Mouse (Mus musculus): ENCODE results near the gene Itih4. TPM values are rescaled to one million over a fixed set of nuclear protein-coding genes. Genes with fewer than 3 reads are reported as not detected.
A peak's percentile ranks its signal among the peaks of the same experiment; 100 is the strongest.

The Itih4 gene
- polyA plus RNA-seq, 1 experiment: not detected

GRCm38 (mm10) chr14:30870206-30871147 is 15.8 kb upstream of the Itih4 start:
- 83% methylated on average over 25 of the region's 25 CpGs for WGBS

GRCm38 (mm10) chr14:30874095-30874700 is 12.1 kb upstream of the Itih4 start:
- peaks cover 9% of the 10 kb centered on the region; the same call in 1 of the 2 replicates for H3K36me3 ChIP-seq (ENCODE audit: control insufficient read depth, insufficient read depth, low read length)
- TF ChIP-seq CTCF (IDR thresholded peaks at IDR 0.05; ENCODE audit: extremely low read depth, insufficient read length, insufficient replicate concordance, low read depth, low read length) (no peak), POLR2A (IDR thresholded peaks at IDR 0.05; ENCODE audit: low read depth, low read length) (no peak)
- H3K4me1 ChIP-seq (ENCODE audit: control insufficient read depth, insufficient read depth, insufficient read length, low read length): peaks cover 5% of the 10 kb centered on the region
- H3K4me3 ChIP-seq (ENCODE audit: low read depth, low read length): no peak overlapping the region
- WGBS: 85% methylated on average over 18 of the region's 18 CpGs
- no peaks in the 10 kb centered on the region for H3K27me3 ChIP-seq (ENCODE audit: control insufficient read depth, insufficient read depth, low read length)
- H3K27ac ChIP-seq (ENCODE audit: insufficient read depth, low read depth, low read length): no peak overlapping the region

More at GRCm38 (mm10) chr14:30870206-30871147, 15.8 kb upstream of the Itih4 start:
- Histone ChIP-seq H3K4me1 (ENCODE audit: control insufficient read depth, insufficient read depth, insufficient read length, low read length) (no peaks in the 10 kb centered on the region; the same call in none of the 2 replicates), H3K36me3 (ENCODE audit: control insufficient read depth, insufficient read depth, low read length) (peaks cover 9% of the 10 kb centered on the region), H3K27me3 (ENCODE audit: control insufficient read depth, insufficient read depth, low read length) (no peaks in the 10 kb centered on the region), H3K27ac (ENCODE audit: insufficient read depth, low read depth, low read length) (peak overlapping the region; percentile 75), H3K4me3 (ENCODE audit: low read depth, low read length) (no peak overlapping the region)
- no peak for TF ChIP-seq CTCF (IDR thresholded peaks at IDR 0.05; ENCODE audit: extremely low read depth, insufficient read length, insufficient replicate concordance, low read depth, low read length)
- TF ChIP-seq POLR2A (IDR thresholded peaks at IDR 0.05; ENCODE audit: low read depth, low read length): no peak

- H3K4me3 ChIP-seq (ENCODE audit: low read depth, low read length): no peak overlapping the region
- H3K36me3 ChIP-seq (ENCODE audit: control insufficient read depth, insufficient read depth, low read length): peaks cover 9% of the 10 kb centered on the region; the same call in 1 of the 2 replicates
- WGBS: 35% methylated on average over 12 of the region's 12 CpGs
- H3K27me3 ChIP-seq (ENCODE audit: control insufficient read depth, insufficient read depth, low read length): no peaks in the 10 kb centered on the region
- H3K27ac ChIP-seq (ENCODE audit: insufficient read depth, low read depth, low read length): no peak overlapping the region
- TF ChIP-seq CTCF (IDR thresholded peaks at IDR 0.05; ENCODE audit: extremely low read depth, insufficient read length, insufficient replicate concordance, low read depth, low read length): no peak
- TF ChIP-seq POLR2A (IDR thresholded peaks at IDR 0.05; ENCODE audit: low read depth, low read length): 0 out of 2 replicates have a peak, but pooled peaks have one; percentile 19
- peaks cover 5% of the 10 kb centered on the region for H3K4me1 ChIP-seq (ENCODE audit: control insufficient read depth, insufficient read depth, insufficient read length, low read length)
Measured at GRCm38 (mm10) chr14:30875130-30875865, 11.0 kb upstream of the Itih4 start.

- Histone ChIP-seq H3K36me3 (ENCODE audit: control insufficient read depth, insufficient read depth, low read length) (peaks cover 9% of the 10 kb centered on the region; the same call in 1 of the 2 replicates), H3K27ac (ENCODE audit: insufficient read depth, low read depth, low read length) (no peak overlapping the region), H3K4me3 (ENCODE audit: low read depth, low read length) (no peak overlapping the region), H3K4me1 (ENCODE audit: control insufficient read depth, insufficient read depth, insufficient read length, low read length) (peaks cover 5% of the 10 kb centered on the region; the same call in 1 of the 2 replicates), H3K27me3 (ENCODE audit: control insufficient read depth, insufficient read depth, low read length) (no peaks in the 10 kb centered on the region)
- TF ChIP-seq POLR2A (IDR thresholded peaks at IDR 0.05; ENCODE audit: low read depth, low read length): no peak
- TF ChIP-seq CTCF (IDR thresholded peaks at IDR 0.05; ENCODE audit: extremely low read depth, insufficient read length, insufficient replicate concordance, low read depth, low read length): no peak
- 86% methylated on average over 9 of the region's 9 CpGs for WGBS
Measured at GRCm38 (mm10) chr14:30875955-30876354, 10.3 kb upstream of the Itih4 start.

GRCm38 (mm10) chr14:30876451-30876850 is 9.8 kb upstream of the Itih4 start:
- H3K4me1 ChIP-seq (ENCODE audit: control insufficient read depth, insufficient read depth, insufficient read length, low read length): peaks cover 5% of the 10 kb centered on the region; the same call in 1 of the 2 replicates
- TF ChIP-seq CTCF (IDR thresholded peaks at IDR 0.05; ENCODE audit: extremely low read depth, insufficient read length, insufficient replicate concordance, low read depth, low read length): no peak
- no peak for TF ChIP-seq POLR2A (IDR thresholded peaks at IDR 0.05; ENCODE audit: low read depth, low read length)
- 87% methylated on average over 10 of the region's 10 CpGs for WGBS

GRCm38 (mm10) chr14:30877827-30878226 is 8.4 kb upstream of the Itih4 start:
- Histone ChIP-seq H3K4me1 (ENCODE audit: control insufficient read depth, insufficient read depth, insufficient read length, low read length) (peaks cover 5% of the 10 kb centered on the region; the same call in 1 of the 2 replicates), H3K4me3 (ENCODE audit: low read depth, low read length) (no peak overlapping the region), H3K27me3 (ENCODE audit: control insufficient read depth, insufficient read depth, low read length) (no peaks in the 10 kb centered on the region), H3K27ac (ENCODE audit: insufficient read depth, low read depth, low read length) (no peak overlapping the region), H3K36me3 (ENCODE audit: control insufficient read depth, insufficient read depth, low read length) (peaks cover 9% of the 10 kb centered on the region; the same call in 1 of the 2 replicates)
- 90% methylated on average over 3 of the region's 3 CpGs for WGBS
- TF ChIP-seq POLR2A (IDR thresholded peaks at IDR 0.05; ENCODE audit: low read depth, low read length): no peak
- no peak for TF ChIP-seq CTCF (IDR thresholded peaks at IDR 0.05; ENCODE audit: extremely low read depth, insufficient read length, insufficient replicate concordance, low read depth, low read length)

More at GRCm38 (mm10) chr14:30876451-30876850, 9.8 kb upstream of the Itih4 start:
- Histone ChIP-seq H3K36me3 (ENCODE audit: control insufficient read depth, insufficient read depth, low read length) (peaks cover 9% of the 10 kb centered on the region; the same call in 1 of the 2 replicates), H3K4me3 (ENCODE audit: low read depth, low read length) (no peak overlapping the region), H3K27ac (ENCODE audit: insufficient read depth, low read depth, low read length) (no peak overlapping the region), H3K27me3 (ENCODE audit: control insufficient read depth, insufficient read depth, low read length) (no peaks in the 10 kb centered on the region)

Data from small intestine, adult 2 months (tissue).